Mouse (Mus musculus): ENCODE results near the gene Myh7. TPM values are rescaled to one million over a fixed set of nuclear protein-coding genes. Genes with fewer than 3 reads are reported as not detected.
"Not testable (repeated sequence)": the region's sequence is repeated elsewhere in the genome, so short reads cannot be mapped to it uniquely, and the experiment has no call there.

Gene Myh7
- polyA plus RNA-seq, 1 experiment: 1.9 TPM

DNA sequence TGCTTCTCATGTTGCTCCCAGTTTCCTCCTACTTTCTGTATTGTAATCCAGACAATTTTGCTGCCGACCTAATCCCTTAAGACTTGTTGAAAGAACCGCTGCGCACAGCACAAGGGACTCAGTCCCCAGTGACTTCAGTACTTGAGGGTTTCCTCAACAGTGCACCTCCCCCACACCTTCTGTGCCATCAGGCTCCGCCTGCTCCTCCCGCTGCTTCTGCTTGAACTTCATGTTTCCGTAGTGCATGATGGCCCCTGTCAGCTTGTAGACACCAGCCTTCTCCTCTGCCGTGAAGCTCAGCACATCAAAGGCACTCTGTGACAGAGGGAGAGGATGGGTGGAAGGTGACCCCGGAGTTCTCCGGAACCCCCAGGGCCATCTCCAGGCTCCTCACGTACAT, 33.7 kb downstream of the Myh7 start:
- no peak overlapping the region for H3K27ac ChIP-seq (ENCODE audit: control insufficient read depth, insufficient read depth, low read depth, low read length)
- no peak overlapping the region for H3K4me3 ChIP-seq (ENCODE audit: control insufficient read depth, low read depth, low read length)
- H3K27me3 ChIP-seq (ENCODE audit: control insufficient read depth, insufficient read depth, low read length): no peaks in the 10 kb centered on the region
- H3K4me1 ChIP-seq (ENCODE audit: control insufficient read depth, insufficient read depth, low read length): peaks cover 4% of the 10 kb centered on the region
- H3K36me3 ChIP-seq (ENCODE audit: control insufficient read depth, insufficient read depth, low read length): no peaks in the 10 kb centered on the region
- no peak for TF ChIP-seq CTCF (IDR thresholded peaks at IDR 0.05; ENCODE audit: control insufficient read depth, insufficient read depth, insufficient replicate concordance, low read depth, low read length)

DNA sequence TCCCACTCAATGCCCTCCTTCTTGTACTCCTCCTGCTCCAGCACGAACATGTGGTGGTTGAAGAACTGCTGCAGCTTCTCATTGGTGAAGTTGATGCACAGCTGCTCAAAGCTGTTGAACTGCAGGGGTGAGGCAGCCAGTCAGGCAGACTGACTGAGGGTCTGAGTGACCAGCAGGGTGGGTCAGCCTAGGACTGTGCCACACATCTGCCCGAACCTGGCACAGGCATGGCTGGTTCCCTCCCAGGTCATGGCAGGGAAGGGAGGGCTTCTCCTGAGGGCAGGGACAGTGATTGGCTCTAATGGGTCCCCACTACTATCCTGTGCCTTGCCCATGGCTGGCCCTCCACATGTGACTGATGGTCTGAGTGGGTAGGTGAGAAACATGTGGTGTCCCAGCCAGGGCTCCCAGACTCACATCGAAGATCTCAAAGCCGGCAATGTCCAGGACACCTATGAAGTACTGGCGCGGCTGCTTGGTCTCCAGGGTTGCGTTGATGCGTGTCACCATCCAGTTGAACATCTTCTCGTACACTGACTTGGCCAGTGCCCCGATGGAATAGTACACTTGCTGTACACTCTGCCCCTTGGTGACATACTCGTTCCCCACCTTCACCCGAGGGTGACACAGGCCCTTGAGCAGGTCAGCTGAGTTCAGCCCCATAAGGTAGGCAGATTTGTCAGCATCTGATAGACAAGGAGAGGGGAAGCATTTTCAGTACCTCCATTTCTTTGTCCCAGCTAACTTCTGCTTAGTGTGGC, 34.4 kb downstream of the Myh7 start:
- H3K27ac ChIP-seq (ENCODE audit: control insufficient read depth, insufficient read depth, low read depth, low read length): not testable (repeated sequence)

DNA sequence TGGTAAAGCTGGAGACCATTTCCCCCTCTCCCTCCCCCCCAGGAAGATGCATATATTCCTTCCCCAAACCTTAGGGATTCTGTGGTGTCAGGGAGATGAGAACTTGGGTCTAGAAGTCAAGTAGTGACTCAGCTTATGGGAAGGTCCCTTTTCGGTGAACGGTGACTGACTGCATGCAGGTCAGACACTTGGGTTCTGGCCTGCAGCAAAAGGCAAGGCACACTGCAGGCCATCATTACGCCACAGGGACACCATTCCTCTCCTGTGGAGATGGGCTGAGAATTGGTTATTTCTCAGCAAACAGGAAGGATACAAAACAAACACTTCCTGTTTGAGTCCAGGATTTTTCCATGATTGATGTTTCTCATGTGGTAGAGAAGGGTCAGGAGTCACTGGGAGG, 35.2 kb downstream of the Myh7 start:
- no peaks in the 10 kb centered on the region for H3K27me3 ChIP-seq (ENCODE audit: control insufficient read depth, insufficient read depth, low read length)
- H3K4me1 ChIP-seq (ENCODE audit: control insufficient read depth, insufficient read depth, low read length): peaks cover 4% of the 10 kb centered on the region
- H3K36me3 ChIP-seq (ENCODE audit: control insufficient read depth, insufficient read depth, low read length): no peaks in the 10 kb centered on the region
- H3K4me3 ChIP-seq (ENCODE audit: control insufficient read depth, low read depth, low read length): no peak overlapping the region
- no peak for TF ChIP-seq POLR2A (IDR thresholded peaks at IDR 0.05; ENCODE audit: control insufficient read depth, low read depth, low read length)
- TF ChIP-seq CTCF (IDR thresholded peaks at IDR 0.05; ENCODE audit: control insufficient read depth, insufficient read depth, insufficient replicate concordance, low read depth, low read length): no peak
- no peak overlapping the region for H3K27ac ChIP-seq (ENCODE audit: control insufficient read depth, insufficient read depth, low read depth, low read length)

More for the DNA sequence above, 34.4 kb downstream of the Myh7 start:
- H3K4me1 ChIP-seq (ENCODE audit: control insufficient read depth, insufficient read depth, low read length); H3K4me3 ChIP-seq (ENCODE audit: control insufficient read depth, low read depth, low read length); H3K27me3 ChIP-seq (ENCODE audit: control insufficient read depth, insufficient read depth, low read length); H3K36me3 ChIP-seq (ENCODE audit: control insufficient read depth, insufficient read depth, low read length): not testable (repeated sequence)

DNA sequence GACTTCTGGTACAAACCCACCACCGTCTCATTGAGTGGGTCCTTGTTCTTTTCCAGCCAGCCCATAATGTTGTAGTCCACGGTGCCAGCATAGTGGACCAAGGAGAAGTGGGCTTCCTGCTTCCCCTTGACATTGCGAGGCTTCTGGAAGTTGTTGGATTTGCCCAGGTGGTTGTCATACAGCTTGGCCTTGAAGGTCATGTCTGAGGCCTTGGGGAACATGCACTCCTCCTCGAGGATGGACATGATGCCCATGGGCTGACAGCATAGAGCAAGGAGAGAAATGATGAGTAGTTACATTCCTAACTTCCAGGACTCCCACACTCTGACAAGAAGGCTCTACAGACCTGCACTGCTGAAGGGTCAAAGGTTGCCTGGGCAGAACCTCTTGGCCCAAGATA, 35.9 kb downstream of the Myh7 start:
- Histone ChIP-seq H3K4me3 (ENCODE audit: control insufficient read depth, low read depth, low read length) (no peak overlapping the region), H3K36me3 (ENCODE audit: control insufficient read depth, insufficient read depth, low read length) (no peaks in the 10 kb centered on the region), H3K27me3 (ENCODE audit: control insufficient read depth, insufficient read depth, low read length) (no peaks in the 10 kb centered on the region), H3K4me1 (ENCODE audit: control insufficient read depth, insufficient read depth, low read length) (peaks cover 4% of the 10 kb centered on the region), H3K27ac (ENCODE audit: control insufficient read depth, insufficient read depth, low read depth, low read length) (no peak overlapping the region)
- TF ChIP-seq CTCF (IDR thresholded peaks at IDR 0.05; ENCODE audit: control insufficient read depth, insufficient read depth, insufficient replicate concordance, low read depth, low read length): no peak

DNA sequence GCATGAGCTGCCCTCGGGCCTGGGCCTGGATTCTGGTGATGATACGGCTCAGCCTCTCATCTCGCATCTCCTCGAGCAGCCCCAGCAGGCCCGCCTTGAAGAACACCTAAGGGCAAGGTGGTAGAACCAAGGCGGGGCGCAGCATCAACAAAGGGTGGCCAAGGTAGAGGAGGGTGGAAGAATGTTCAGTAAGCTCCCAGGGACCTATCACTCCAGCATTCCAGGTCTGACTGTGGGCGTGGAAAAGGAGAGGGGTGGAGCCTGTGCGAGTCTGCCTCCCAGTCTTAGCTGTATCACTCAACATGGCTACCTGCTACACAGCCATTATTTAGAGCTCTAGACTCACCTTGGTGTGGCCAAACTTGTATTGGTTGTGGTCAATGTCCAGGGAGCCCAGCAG, 37.9 kb downstream of the Myh7 start:
- no peak overlapping the region for H3K4me3 ChIP-seq (ENCODE audit: control insufficient read depth, low read depth, low read length)

DNA sequence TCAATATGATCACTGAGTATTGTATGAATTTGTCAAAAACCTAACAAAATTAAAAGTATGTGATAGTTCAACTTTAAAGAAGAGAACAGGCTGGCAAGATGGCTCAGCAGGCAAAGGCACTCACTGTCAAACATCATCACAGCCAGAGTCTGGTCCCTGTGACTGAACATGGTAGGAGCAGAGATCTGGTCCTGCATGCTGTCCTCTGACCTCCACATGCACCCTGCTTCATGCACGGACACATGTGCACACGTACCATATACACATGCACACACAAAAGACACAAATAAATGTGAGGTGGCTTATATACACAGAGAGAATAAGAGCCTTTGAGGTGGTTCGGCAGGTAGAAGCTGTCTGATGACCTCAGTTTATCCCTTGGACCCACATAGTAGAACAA, 38.9 kb downstream of the Myh7 start:
- Histone ChIP-seq H3K27ac (ENCODE audit: control insufficient read depth, insufficient read depth, low read depth, low read length) (no peak overlapping the region), H3K4me3 (ENCODE audit: control insufficient read depth, low read depth, low read length) (no peak overlapping the region), H3K27me3 (ENCODE audit: control insufficient read depth, insufficient read depth, low read length) (no peaks in the 10 kb centered on the region), H3K36me3 (ENCODE audit: control insufficient read depth, insufficient read depth, low read length) (no peaks in the 10 kb centered on the region), H3K4me1 (ENCODE audit: control insufficient read depth, insufficient read depth, low read length) (peaks cover 5% of the 10 kb centered on the region)
- TF ChIP-seq POLR2A (IDR thresholded peaks at IDR 0.05; ENCODE audit: control insufficient read depth, low read depth, low read length) (no peak), CTCF (IDR thresholded peaks at IDR 0.05; ENCODE audit: control insufficient read depth, insufficient read depth, insufficient replicate concordance, low read depth, low read length) (no peak)

More for the DNA sequence above, 37.9 kb downstream of the Myh7 start:
- Histone ChIP-seq H3K27ac (ENCODE audit: control insufficient read depth, insufficient read depth, low read depth, low read length) (no peak overlapping the region), H3K36me3 (ENCODE audit: control insufficient read depth, insufficient read depth, low read length) (no peaks in the 10 kb centered on the region), H3K4me1 (ENCODE audit: control insufficient read depth, insufficient read depth, low read length) (peaks cover 4% of the 10 kb centered on the region), H3K27me3 (ENCODE audit: control insufficient read depth, insufficient read depth, low read length) (no peaks in the 10 kb centered on the region)
- no peak for TF ChIP-seq CTCF (IDR thresholded peaks at IDR 0.05; ENCODE audit: control insufficient read depth, insufficient read depth, insufficient replicate concordance, low read depth, low read length)

DNA sequence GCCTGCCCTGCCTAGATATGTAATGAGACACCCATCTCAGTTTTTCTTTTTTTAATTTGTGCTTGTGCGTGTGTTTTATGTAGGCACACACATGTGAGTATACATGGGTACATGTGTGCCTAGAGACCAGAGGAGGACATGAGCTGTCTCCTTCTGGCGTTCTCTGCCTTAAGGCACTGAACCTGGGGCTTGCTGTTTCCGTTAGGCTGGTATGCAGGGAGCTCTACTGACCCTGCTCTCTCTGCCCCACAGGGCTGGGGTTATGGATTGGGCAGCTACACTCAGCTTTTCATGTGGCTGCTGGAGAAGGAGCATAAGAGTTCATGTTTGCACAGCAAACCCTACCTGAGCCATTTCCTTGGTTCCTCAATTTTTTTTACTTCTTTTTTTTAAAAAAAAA, 40.0 kb downstream of the Myh7 start:
- no peaks in the 10 kb centered on the region for H3K36me3 ChIP-seq (ENCODE audit: control insufficient read depth, insufficient read depth, low read length)
- TF ChIP-seq POLR2A (IDR thresholded peaks at IDR 0.05; ENCODE audit: control insufficient read depth, low read depth, low read length) (no peak), CTCF (IDR thresholded peaks at IDR 0.05; ENCODE audit: control insufficient read depth, insufficient read depth, insufficient replicate concordance, low read depth, low read length) (no peak)
- no peaks in the 10 kb centered on the region for H3K27me3 ChIP-seq (ENCODE audit: control insufficient read depth, insufficient read depth, low read length)
- H3K4me1 ChIP-seq (ENCODE audit: control insufficient read depth, insufficient read depth, low read length): peaks cover 10% of the 10 kb centered on the region
- H3K4me3 ChIP-seq (ENCODE audit: control insufficient read depth, low read depth, low read length): no peak overlapping the region
- H3K27ac ChIP-seq (ENCODE audit: control insufficient read depth, insufficient read depth, low read depth, low read length): no peak overlapping the region

DNA sequence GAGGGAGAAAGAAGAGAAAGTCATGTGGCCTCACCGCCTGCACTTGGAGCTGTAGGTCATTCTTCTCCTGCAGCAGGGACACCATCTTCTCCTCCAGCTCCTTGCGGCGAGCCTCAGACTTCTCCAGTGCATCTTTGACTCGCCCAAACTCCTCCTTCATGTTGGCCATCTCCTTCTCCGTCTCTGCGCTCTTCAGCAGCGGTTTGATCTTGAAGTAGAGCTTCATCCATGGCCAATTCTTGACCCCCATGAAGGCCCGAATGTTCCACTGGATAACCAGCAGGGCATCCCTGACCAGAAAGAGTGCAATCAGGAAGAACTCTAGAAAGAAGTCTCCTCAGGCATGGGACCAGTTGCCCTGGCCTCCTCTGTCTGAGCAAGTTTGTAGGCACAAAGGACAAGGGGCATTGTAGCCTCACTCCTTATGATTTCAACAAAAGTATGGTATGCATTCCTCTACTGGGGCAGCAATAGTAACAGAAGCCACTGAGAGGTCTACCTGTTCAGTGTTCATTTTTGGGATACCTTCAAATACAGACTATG, 40.7 kb downstream of the Myh7 start:
- H3K36me3 ChIP-seq (ENCODE audit: control insufficient read depth, insufficient read depth, low read length): no peaks in the 10 kb centered on the region
- H3K4me3 ChIP-seq (ENCODE audit: control insufficient read depth, low read depth, low read length): no peak overlapping the region
- H3K27me3 ChIP-seq (ENCODE audit: control insufficient read depth, insufficient read depth, low read length): no peaks in the 10 kb centered on the region
- H3K4me1 ChIP-seq (ENCODE audit: control insufficient read depth, insufficient read depth, low read length): peaks cover 10% of the 10 kb centered on the region
- TF ChIP-seq POLR2A (IDR thresholded peaks at IDR 0.05; ENCODE audit: control insufficient read depth, low read depth, low read length) (no peak), CTCF (IDR thresholded peaks at IDR 0.05; ENCODE audit: control insufficient read depth, insufficient read depth, insufficient replicate concordance, low read depth, low read length) (no peak)
- H3K27ac ChIP-seq (ENCODE audit: control insufficient read depth, insufficient read depth, low read depth, low read length): no peak overlapping the region

Measured in testis, adult 2 months (tissue).